Mouse (Mus musculus): ENCODE data around the gene Kbtbd6.
A peak's percentile ranks its signal among the peaks of the same experiment; 100 is the strongest.

Kbtbd6 gene

GRCm38 (mm10) chr14:79481339-79482151 is 29.9 kb downstream of the Kbtbd6 start, which contains the start of gene Wbp4:
Gene Wbp4, minus strand, starts transcription at chr14:79481520.
- DNase-seq (ENCODE audit: low spot score in 2 of 2), result peak; percentile 95 to 96

GRCm38 (mm10) chr14:79482251-79482661 is 30.6 kb downstream of the Kbtbd6 start:
- DNase-seq (ENCODE audit: low spot score in 2 of 2), result peak in 1 of 2 experiments; percentile 61

DNA sequence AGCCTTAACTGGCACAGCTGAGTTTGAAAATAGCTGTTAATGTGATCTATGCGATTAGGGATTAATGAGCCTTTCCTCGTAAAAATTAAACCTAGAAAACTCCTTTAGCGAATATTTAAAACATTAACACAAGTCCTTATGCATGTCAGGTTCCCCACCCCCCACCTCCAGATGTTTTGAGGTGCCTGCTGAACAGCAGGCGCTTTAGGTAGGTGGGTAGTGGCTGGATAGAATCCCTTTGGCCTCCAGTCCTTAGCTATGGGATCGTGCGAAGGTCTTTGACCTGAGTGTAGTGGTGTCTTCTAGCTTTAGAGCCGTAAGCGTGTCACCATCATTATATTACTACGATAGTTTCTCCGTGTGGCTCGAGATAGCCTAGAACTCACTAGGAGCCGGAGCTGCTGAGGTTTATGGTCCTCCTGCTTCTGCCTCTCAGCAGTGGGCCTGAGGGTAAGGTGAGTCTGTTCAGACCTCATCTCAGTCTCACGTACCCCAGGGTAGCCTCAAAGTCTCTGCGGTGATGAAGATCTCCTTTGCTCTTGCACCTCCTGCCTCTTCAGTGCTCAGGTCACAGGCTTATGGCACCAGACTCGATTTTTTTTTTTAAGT is 31.2 kb downstream of the Kbtbd6 start:
- DNase-seq (ENCODE audit: low spot score in 2 of 2), result no peak

GRCm38 (mm10) chr14:79483611-79484120 is 32.0 kb downstream of the Kbtbd6 start:
- no peak for DNase-seq (ENCODE audit: low spot score in 2 of 2)

- no peak for DNase-seq (ENCODE audit: low spot score in 2 of 2)
Measured at GRCm38 (mm10) chr14:79486617-79486992, 35.0 kb downstream of the Kbtbd6 start.

GRCm38 (mm10) chr14:79486993-79487731 is 35.5 kb downstream of the Kbtbd6 start:
- DNase-seq (ENCODE audit: low spot score in 2 of 2), result peak; percentile 52 to 53

DNA sequence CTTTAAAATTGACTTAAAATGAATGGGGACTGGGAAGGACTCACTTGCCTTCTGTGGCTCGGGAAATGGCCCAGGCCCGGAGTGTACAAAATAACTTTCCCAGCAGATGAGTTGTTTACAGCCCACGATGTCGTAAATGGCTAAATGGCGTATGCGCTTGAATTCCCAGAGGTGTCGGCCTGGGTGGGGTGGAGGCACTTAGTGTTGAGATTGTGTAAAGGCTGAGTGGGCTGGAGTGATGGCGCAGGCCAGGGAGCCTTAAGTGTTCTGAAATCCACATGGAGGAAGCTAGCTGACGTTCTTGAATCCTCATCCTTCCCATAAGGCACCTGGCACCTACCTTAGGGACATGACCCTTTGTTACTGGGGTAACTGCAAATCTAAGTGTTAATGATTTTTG is 36.9 kb downstream of the Kbtbd6 start:
- DNase-seq (ENCODE audit: low spot score in 2 of 2), result no peak

- no peak for DNase-seq (ENCODE audit: low spot score in 2 of 2)
Measured at GRCm38 (mm10) chr14:79489150-79489549, 37.5 kb downstream of the Kbtbd6 start.

DNA sequence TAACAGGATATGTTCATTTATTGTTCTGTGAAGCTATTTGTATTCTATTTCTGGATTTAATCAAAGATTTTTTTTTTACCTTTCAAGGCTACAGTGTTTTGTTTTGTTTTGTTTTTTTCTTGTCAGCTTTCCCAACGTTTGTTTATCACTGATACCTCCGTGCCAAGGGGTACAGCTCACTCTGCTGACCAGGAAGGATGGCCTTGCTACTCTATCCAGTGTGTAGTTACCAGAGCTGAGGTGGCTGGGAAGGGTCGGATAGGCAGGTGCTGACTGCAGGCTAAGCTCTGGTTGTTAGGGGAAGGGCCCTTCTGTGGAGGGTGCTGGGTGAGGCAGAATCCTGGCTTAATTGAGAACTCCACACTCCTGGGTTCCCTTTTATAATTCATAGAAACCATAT is 38.6 kb downstream of the Kbtbd6 start:
- DNase-seq (ENCODE audit: low spot score in 2 of 2), result no peak

- no peak for DNase-seq (ENCODE audit: low spot score in 2 of 2)
Measured at GRCm38 (mm10) chr14:79494349-79494748, 42.7 kb downstream of the Kbtbd6 start.

DNA sequence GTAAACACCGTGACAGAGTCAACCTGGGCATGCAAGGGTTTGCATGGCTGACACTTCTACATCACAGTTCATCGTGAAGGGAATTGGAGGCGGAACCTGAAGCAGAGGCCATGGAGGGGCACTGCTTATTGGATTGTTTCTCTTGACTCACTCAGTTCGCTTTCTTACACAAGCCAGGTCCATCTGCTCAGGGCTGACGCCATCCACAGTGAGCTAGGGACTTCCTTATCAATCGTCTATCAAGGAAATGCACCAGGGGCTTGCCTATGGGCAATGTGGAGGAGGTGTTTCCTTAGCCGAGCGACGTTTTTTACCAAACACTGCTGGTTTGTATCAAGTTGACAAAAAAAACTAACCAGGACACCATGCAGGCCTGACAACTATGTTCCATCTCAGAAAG is 47.7 kb downstream of the Kbtbd6 start:
- no peak for DNase-seq (ENCODE audit: low spot score in 2 of 2)

DNA sequence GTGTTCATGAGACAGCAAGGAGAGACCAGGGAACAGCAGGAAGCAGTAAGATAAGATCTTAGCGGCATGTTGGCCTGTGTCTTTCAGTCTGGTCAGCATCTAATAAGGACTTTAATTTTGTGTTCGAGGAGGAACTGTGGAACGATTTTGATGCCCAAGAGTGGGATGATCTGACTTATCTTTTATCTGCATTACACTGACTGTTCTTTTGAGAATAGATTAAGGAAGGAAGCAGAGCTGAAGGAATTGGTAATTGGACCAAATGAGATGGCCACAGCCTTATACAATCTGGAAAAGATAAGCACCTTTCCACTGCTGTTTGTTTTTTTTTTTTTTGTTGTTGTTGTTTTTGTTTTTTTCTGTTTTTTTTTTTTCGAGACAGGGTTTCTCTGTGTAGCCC is 49.1 kb downstream of the Kbtbd6 start:
- DNase-seq (ENCODE audit: low spot score in 2 of 2), result no peak

DNA sequence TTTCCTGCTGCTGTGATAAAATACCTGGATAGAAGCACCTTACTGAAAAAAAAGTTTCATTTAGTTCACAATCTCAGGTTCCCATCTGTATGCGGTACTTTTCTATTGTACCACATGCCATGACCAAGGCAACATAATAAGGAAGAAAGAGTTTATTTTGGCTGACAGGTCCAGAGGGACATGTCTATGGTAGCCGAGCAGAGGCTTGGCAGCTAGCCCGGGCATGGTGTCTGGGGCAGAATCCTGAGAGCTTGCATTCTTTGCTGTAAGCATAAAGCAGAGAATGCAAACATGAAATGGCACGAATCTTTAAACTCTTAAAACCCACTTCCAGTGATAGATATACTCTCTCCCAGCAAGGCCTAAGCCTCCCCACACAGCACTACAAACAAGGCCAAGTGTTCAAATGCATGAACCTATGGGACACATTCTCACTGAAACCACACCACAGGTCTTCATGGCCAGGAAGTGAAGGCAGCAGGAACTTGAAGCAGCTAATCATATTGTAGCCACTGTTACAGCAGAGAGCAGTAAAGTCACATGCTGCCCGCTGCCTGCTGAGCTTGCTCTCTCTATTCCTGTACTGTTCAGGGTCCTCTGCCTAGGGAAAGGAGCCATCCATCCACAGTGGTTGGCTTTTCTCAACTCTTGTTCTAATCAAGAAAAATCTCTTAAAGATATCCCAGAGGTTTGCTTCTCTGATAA is 51.9 kb downstream of the Kbtbd6 start:
- DNase-seq (ENCODE audit: low spot score in 2 of 2), result no peak

Data from right cerebral cortex, postnatal 10 days (tissue).